Mouse (Mus musculus): ENCODE measurements at regions not wholly inside any gene's neighbourhood (a gene's known extent, or its start where the extent isn't known, plus 50 kb on each side); places are given as distances from the start of the nearest gene placed in this dataset.

- TF ChIP-seq POLR2A (IDR thresholded peaks at IDR 0.05; ENCODE audit: control insufficient read depth, extremely low read depth, insufficient read depth, low read length, poor library complexity), result no peak
- no peak for TF ChIP-seq CTCF (IDR thresholded peaks at IDR 0.05; ENCODE audit: borderline replicate concordance, control insufficient read depth, extremely low read depth, insufficient read depth, low read length, poor library complexity)
Observed at GRCm38 (mm10) chr14:61955416-61955815, 337.0 kb upstream of the Rnaseh2b start.

Measured in thymus, adult 2 months (tissue).